Mouse (Mus musculus) gastrocnemius, adult 2 months (tissue): ENCODE data around the gene Best1. TPM values are rescaled to one million over a fixed set of nuclear protein-coding genes. Genes with fewer than 3 reads are reported as not detected.

Source experiments
- DNase-seq: peaks from one replicate; pipeline ENCODE4 v3.0.0; 2022
- H3K27ac ChIP-seq: fragments of 200-600 bp; 2 replicates; pipeline ENCODE4 v1.8.1; 2022; ENCODE audit warnings: mild to moderate bottlenecking
- H3K4me3 ChIP-seq: fragments of 200-600 bp; 2 replicates; pipeline ENCODE4 v1.8.1; 2022; ENCODE audit warnings: mild to moderate bottlenecking, moderate library complexity
- CTCF ChIP-seq: fragments of 200-600 bp; IDR thresholded peaks from 2 replicates; pipeline ENCODE4 v1.8.1; 2022; ENCODE audit warnings: antibody characterized with exemption, mild to moderate bottlenecking, moderate library complexity
- intact Hi-C: fragments of 180-260 bp; cut with DNase I; formaldehyde crosslinking; loops from one replicate; pipeline ENCODE4 v1.15.1; 2025
- total RNA-seq, 2 experiments: library from RNA; stranded (reverse); gene quantifications; 2 replicates each; pipeline ENCODE4 v1.2.3; 2021

The Best1 gene
- total RNA-seq, 2 experiments from 2014 or later = 0.28 to 0.46 TPM

DNA sequence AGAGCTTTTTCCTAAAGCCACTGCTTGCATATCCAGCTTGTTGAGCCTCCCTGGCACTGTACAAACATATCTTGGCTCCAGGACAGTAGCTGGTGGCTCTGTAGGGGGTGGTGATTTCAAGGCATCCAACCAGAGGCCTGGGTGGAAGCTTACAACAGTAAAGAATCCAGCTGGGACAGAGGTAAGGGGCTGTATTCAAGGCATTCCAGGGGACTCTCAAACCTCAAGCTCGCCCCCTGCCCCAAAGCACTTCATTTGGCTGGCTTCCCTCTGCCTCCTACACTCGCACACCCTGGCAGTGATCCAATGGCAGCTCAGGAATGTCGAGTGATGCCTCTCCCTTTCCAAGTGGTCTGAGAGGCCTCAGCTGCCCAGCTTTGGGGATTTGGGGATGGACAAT lies 37.5 kb upstream of the Best1 start:
- DNase-seq = no peak
- peak overlapping the region; percentile 20; the same call in 1 of the 2 replicates for H3K27ac ChIP-seq
- intact Hi-C loops = loop anchor here (5.0 kb wide), 1 partner anchor 63 kb away; the partner anchor contains the start of gene Fads2

DNA sequence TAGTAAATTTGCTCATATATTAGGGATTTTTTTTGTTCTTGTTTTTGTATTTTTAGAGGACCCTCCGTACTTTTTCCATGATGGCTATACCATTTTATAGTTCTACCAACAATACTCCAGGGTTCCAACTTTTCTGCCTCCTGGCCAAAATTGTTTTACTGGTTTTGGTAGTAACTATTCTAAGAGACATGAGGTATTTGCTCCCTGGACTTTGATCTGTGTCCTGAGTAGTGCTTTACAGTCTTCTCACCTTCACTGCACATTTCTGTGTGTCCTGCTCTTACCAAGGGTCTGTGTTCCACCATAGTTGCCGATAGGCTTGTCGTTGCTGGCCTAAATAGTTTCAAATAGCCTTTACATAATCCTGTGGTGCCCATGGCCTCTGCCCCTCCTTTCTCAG lies 36.9 kb upstream of the Best1 start:
- TF ChIP-seq CTCF = no peak
- H3K27ac ChIP-seq = no peak overlapping the region; the same call in 1 of the 2 replicates
- intact Hi-C loops = loop anchor here (5.0 kb wide), 1 partner anchor 64 kb away; the partner anchor contains the start of gene Fads2
- no peak for DNase-seq
- no peak overlapping the region for H3K4me3 ChIP-seq

More for the DNA sequence above, 37.5 kb upstream of the Best1 start:
- no peak overlapping the region for H3K4me3 ChIP-seq
- TF ChIP-seq CTCF = no peak

DNA sequence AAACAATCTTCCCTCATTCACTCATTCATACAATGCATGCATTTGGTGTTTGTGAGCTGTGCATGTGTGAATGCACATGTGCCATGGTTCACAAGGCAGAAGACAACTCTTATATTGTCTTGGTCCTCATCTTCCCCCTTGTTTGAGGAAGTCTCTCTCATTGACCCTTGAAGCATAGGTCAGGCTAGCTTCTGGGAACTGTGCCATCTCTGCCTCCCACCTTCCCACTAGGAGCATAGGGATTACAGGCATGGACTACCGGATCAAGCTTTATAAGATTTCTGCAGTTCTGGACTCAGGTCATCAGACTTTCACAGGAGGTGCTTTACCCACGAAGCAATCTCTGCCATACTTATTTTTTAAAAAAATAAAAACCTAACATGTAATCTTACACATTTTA lies 36.1 kb upstream of the Best1 start:
- no peak overlapping the region for H3K27ac ChIP-seq
- H3K4me3 ChIP-seq = no peak overlapping the region
- DNase-seq = no peak
- intact Hi-C loops = loop anchor here (5.0 kb wide), 1 partner anchor 65 kb away; the partner anchor contains the start of gene Fads2
- no peak for TF ChIP-seq CTCF

DNA sequence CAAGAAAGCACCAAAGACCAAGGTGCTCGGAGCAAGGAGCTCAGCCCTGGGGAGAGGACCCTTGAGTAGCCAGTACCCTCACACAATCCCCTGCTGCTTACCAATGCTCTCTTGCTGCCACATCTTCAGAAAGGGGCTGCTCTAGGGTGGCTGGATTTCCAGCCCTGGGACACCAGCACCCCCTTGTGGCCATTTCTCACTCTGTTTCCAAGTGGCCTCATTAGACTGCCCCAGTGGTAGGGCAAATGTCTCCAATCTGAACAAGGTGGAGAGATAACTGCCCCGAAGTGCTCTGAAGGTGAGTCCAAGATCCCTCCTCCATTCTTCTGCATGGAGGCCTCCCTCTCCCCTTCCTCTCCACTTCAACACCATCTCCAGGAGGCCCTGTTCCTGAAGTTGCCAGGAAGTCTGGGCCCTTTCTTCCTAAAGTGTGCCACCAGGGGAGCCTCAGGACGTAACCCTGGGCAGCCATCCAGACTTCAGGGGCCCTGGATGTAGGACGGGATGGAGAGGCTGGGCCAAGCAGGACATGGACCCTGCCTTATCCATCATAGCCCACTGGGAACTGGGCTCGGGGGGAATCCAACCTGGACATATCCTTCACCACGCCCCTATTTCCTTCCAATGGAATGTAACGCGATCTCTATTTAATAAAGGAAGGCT lies 33.5 kb upstream of the Best1 start:
- DNase-seq = peak; percentile 86
- peak; percentile 95 for TF ChIP-seq CTCF
- H3K27ac ChIP-seq = peak overlapping the region; percentile 8; the same call in 1 of the 2 replicates
- intact Hi-C loops = loop anchor here (1.0 to 5.0 kb wide), 3 partner anchors 35 to 118 kb away; partner anchors contain the start of gene Fads2
- H3K4me3 ChIP-seq = no peak overlapping the region

DNA sequence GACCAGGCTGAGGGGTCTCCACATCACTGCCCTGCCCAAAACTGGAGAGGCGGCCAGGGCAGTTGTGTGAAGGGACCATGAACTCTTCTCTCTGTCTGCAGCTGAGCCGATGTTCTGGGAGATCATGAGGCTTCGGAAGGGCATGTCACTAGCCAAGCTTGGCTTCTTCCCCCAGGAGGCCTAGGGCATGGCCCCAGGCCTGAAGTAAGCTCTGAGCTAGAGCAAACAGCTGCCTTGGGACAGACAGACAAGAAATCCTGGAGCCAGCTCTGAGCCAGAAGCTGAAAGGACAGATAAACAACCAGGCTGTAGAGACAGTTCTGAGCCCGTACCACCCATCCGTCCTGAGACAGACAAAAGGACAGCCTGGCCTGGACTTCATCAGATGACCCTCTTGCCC lies 32.9 kb upstream of the Best1 start:
- Histone ChIP-seq H3K27ac (peak overlapping the region; percentile 8; the same call in 1 of the 2 replicates), H3K4me3 (no peak overlapping the region)
- DNase-seq = no peak
- TF ChIP-seq CTCF = no peak
- intact Hi-C loops = loop anchor here (1.0 to 2.0 kb wide), 2 partner anchors 34 to 118 kb away; no protein-coding TSS in a partner anchor

DNA sequence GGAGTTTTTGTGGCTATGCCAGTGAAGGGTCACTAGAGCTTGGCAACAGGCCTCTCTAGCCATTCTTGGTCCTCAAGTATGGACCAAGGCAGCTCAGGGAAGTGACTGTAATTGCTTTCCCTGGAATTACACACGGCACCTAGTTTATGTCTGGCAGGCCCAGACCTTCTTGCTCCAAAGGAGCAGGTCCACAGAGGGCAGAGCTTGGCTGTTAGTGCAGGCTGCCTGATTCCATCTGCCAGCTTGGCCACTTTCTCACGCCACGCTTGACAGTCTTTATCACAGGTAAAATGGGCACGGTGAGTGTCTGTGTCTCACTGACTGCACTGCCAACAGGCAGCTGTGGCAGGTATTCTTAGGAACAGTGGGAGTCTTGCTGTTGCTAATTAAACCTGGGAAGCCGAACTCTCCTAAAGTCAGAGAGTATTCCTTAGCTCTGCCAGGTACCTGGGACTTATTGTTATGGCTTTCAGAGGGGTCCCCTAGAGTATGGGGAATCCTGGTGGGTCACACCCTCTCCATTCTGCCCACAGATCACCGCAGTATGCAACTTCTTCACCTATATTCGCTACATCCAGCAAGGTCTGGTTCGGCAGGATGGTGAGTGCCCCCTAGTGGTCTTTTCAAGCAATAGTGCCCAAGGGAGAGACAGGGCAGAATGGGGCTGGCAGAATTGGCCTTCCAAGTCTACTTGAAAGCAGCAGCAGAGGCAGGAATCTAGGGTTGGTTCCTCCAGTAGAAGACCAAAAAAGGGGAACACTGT lies 32.0 kb upstream of the Best1 start:
- no peak overlapping the region for H3K27ac ChIP-seq
- intact Hi-C loops = no loop called here
- DNase-seq = peak; percentile 63
- TF ChIP-seq CTCF = peak; percentile 92
- H3K4me3 ChIP-seq = no peak overlapping the region

DNA sequence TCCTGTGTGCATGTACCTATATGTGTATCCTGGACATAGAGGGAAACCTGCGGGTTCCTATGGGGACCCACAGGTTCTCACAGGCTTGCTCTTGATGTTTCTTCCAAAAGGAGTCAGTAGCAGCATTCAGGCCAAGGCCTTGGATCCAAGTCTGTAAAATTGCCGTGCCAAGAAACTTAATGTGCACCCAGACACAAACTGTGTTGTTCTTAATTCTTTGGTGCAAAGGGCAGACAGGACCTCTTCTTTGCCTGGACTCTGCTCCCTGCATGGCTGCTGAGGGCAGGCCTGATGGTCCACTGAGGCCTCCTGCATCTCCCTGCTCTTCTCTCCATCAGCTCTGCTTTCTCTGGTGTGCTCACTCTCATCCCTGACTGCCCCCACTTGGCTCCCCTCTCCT lies 28.3 kb upstream of the Best1 start:
- intact Hi-C loops = no loop called here
- no peak for TF ChIP-seq CTCF
- no peak for DNase-seq
- Histone ChIP-seq H3K27ac (no peak overlapping the region), H3K4me3 (no peak overlapping the region)

DNA sequence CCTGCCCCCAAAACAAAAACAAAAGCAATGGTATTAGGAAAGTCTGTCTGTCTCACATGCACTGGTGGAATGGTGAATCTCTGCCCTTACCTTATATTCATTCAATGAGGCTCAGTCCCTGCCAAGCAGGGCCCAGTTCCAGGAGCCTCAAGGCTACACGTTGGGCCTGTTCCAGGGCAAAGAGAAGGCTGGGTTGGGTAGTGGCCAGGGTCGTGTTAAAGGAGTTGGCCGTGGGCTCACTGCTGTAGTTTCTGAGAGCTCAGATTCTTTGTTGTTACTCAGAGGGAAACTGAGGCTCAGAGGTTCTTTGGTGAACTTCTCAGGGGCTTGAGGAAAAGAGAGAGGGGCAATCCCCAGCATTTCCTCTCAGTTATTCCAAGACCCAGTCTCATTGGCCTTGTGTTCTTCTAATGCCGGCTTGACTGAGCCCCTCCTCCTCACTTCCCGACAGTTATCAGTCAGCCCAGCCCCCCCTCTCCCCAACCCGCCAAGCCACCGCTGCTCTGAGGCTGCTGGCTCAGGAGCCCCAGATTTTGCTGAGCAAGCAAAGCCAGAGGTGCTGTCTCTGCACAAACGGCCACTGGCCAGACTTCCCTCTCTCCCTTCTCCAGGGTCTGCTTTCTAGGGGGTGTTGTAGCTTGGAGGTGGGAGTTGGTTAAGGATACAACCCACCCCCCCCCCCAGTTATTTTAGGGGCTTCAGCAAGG lies 23.9 kb upstream of the Best1 start:
- TF ChIP-seq CTCF = no peak
- intact Hi-C loops = no loop called here
- Histone ChIP-seq H3K4me3 (peak overlapping the region; percentile 36), H3K27ac (peak overlapping the region; percentile 58)
- peak; percentile 69 for DNase-seq

DNA sequence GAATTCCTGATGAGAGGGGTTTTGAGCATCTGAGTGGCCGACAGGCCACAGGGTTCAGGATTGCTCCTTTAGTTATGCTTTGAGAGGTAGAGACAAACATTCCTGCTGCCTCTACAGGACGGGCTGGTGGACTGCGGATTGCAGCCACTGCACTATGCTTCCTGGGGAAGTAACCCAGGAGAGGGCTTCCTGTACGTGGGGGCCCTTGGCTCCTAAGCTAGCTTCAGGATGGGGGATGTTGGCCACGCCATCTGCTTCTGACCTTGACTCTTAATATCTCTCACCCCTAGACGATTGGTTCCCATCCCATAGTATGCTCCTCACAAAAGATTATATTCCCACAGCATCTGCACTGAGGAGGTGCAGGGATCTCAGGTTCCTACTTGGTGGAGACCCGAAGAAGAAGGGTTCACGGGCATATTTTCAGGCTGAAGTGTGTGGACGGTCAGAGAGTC lies 21.9 kb upstream of the Best1 start:
- H3K27ac ChIP-seq = peak overlapping the region; percentile 78
- peak overlapping the region; percentile 11 for H3K4me3 ChIP-seq
- no peak for TF ChIP-seq CTCF
- intact Hi-C loops = no loop called here
- DNase-seq = no peak

DNA sequence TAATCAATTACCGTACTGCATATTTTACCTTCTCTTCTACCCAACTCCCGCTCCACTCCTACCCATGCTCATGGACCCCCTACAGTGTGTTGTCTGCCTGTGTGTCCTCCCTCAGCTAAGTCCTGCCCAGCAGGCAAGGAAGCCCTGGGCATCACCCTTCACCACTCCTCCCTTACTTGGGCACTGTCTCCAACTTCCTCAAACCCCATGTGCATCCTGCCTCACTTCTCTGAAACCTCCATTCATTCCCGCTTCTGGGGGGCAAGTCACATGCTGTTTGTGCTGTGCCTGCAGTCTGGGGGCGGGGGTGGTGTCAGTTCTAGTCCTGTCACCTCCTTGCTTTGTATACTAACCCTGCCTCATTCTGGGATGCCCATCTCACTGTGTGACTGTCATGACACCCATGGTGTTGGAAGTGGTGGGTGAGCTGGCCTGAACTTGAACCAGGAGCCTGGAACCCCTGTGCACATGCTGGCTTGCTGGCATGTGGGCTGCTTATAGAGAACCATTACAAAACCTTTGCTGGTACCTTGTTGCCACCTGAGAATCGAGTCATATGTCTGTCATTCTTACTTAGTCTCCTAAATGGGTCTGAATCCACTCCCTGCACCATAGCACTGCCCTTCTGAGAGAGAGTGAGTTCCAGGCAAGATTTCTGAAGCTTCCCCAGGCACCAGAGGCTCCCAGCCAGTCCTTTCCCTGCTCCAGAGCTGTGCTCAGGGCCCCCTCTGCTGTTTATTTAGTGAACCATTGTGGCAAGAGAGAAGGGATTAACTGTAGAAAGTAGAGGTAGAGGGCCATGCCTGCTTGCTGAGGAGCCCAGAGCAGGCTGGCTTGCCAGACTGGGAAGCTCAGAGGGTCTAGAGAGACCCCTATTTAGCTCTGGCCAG lies 21.2 kb upstream of the Best1 start:
- Histone ChIP-seq H3K27ac (peak overlapping the region; percentile 78), H3K4me3 (peak overlapping the region; percentile 34)
- peak; percentile 61 for DNase-seq
- peak; percentile 61 for TF ChIP-seq CTCF
- intact Hi-C loops = no loop called here

DNA sequence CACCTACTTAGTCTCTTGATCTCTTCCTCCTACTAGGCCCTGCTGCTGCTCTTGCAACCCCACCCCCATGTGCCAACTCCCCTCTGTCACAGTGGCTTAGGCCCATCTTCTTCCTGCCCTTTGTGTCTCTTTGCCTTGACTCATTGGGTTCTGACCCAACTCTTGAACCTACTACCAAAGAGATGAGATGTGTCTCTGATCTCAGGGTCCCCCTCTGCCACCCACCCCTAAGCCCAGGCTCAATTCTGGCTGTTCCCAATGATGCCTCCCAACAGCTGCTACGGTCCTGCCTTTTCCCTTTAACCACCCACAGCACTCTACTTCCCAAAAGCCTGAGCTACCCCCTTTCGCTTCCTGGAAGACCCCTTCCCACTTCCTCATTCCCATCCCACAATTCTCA lies 20.5 kb upstream of the Best1 start:
- TF ChIP-seq CTCF = no peak
- Histone ChIP-seq H3K4me3 (peak overlapping the region; percentile 34), H3K27ac (peak overlapping the region; percentile 78)
- intact Hi-C loops = no loop called here
- DNase-seq = no peak
